Mouse (Mus musculus) MEL (cell line): ENCODE data around the gene Egfl8. TPM values are rescaled to one million over a fixed set of nuclear protein-coding genes. Genes with fewer than 3 reads are reported as not detected.

Source experiments
- DNase-seq: peaks from one replicate; pipeline ENCODE4 v3.0.0; 2011; ENCODE audit warnings: low read depth, low spot score
- H3K27ac ChIP-seq: 2 replicates; pipeline ENCODE4 v1.5.1; 2012; ENCODE audit warnings: low read depth, mild to moderate bottlenecking, control low read depth, low read length, moderate library complexity; ENCODE audit not compliant: control insufficient read depth
- H3K27me3 ChIP-seq, 2 experiments: fragments of 150-350 bp in 1 of 2; sonication (generic) in 1 of 2; 2 replicates each; pipeline ENCODE4 v1.6.1; 2012; ENCODE audit warnings: low read length in 2 of 2, mild to moderate bottlenecking in 2 of 2, improper control_type of control experiment in 1 of 2, moderate library complexity in 1 of 2; ENCODE audit not compliant: insufficient read depth in 2 of 2, control insufficient read depth in 1 of 2
- H3K36me3 ChIP-seq, 2 experiments: 2 replicates each; pipeline ENCODE4 v1.6.1; 2012 to 2014; ENCODE audit warnings: low read length in 2 of 2, improper control_type of control experiment in 1 of 2, inconsistent platforms in 1 of 2, mild to moderate bottlenecking in 1 of 2; ENCODE audit not compliant: insufficient read depth in 2 of 2, control insufficient read depth in 1 of 2
- H3K4me1 ChIP-seq, 2 experiments: fragments of 150-350 bp in 1 of 2; sonication (generic) in 1 of 2; 2 replicates each; pipeline ENCODE4 v1.6.1; 2012; ENCODE audit warnings: low read length in 2 of 2, improper control_type of control experiment in 1 of 2, mild to moderate bottlenecking in 1 of 2; ENCODE audit not compliant: insufficient read depth in 2 of 2, control insufficient read depth in 1 of 2
- H3K4me3 ChIP-seq, 2 experiments: fragments of 150-350 bp in 1 of 2; sonication (generic) in 1 of 2; 2 replicates each; pipeline ENCODE4 v1.5.1; 2012; ENCODE audit warnings: low read depth in 2 of 2, low read length in 2 of 2, mild to moderate bottlenecking in 2 of 2, moderate library complexity in 2 of 2, control low read depth in 1 of 2, improper control_type of control experiment in 1 of 2; ENCODE audit not compliant: control insufficient read depth in 1 of 2, insufficient read depth in 1 of 2
- H3K79me2 ChIP-seq: 2 replicates; pipeline ENCODE4 v1.6.1; 2012; ENCODE audit warnings: mild to moderate bottlenecking, low read length, moderate library complexity; ENCODE audit not compliant: control insufficient read depth, poor library complexity, insufficient read depth
- H3K9ac ChIP-seq: 2 replicates; pipeline ENCODE4 v1.6.1; 2012; ENCODE audit warnings: low read depth, mild to moderate bottlenecking, control low read depth, low read length, moderate library complexity; ENCODE audit not compliant: control insufficient read depth, poor library complexity, severe bottlenecking
- H3K9me3 ChIP-seq: fragments of 150-350 bp; sonication (generic); replicated peaks from 2 replicates; pipeline ENCODE4 v1.6.1; 2012; ENCODE audit warnings: mild to moderate bottlenecking, low read length, improper control_type of control experiment, moderate library complexity; ENCODE audit not compliant: insufficient read depth
- BHLHE40 ChIP-seq: IDR thresholded peaks from 2 replicates; pipeline ENCODE4 v1.6.1; 2012; ENCODE audit warnings: low read depth, mild to moderate bottlenecking, inconsistent platforms, low read length, improper control_type of control experiment, borderline replicate concordance
- CHD2 ChIP-seq: IDR thresholded peaks from 2 replicates; pipeline ENCODE4 v1.6.1; 2011; ENCODE audit warnings: low read length, improper control_type of control experiment
- CTCF ChIP-seq, 3 experiments: IDR thresholded peaks in 2 of 3; conservative IDR thresholded peaks in 1 of 3; 2 replicates each; pipeline ENCODE4 v1.5.1; 2011 to 2012; ENCODE audit warnings: low read length in 3 of 3, low read depth in 2 of 3, mild to moderate bottlenecking in 2 of 3, improper control_type of control experiment in 1 of 3, inconsistent platforms in 1 of 3, mixed read lengths in 1 of 3, moderate library complexity in 1 of 3; ENCODE audit not compliant: control insufficient read depth in 1 of 3, insufficient read depth in 1 of 3, poor library complexity in 1 of 3, severe bottlenecking in 1 of 3
- E2F4 ChIP-seq: IDR thresholded peaks from 2 replicates; pipeline ENCODE4 v1.6.1; 2011; ENCODE audit warnings: low read depth, low read length, improper control_type of control experiment, borderline replicate concordance
- ELF1 ChIP-seq: IDR thresholded peaks from 2 replicates; pipeline ENCODE4 v1.6.1; 2014; ENCODE audit warnings: low read depth, mild to moderate bottlenecking, inconsistent platforms, low read length, improper control_type of control experiment, moderate library complexity
- EP300 ChIP-seq, 2 experiments: IDR thresholded peaks; 2 replicates each; pipeline ENCODE4 v1.6.1; 2011; ENCODE audit warnings: improper control_type of control experiment in 2 of 2, low read length in 2 of 2, low read depth in 1 of 2, mild to moderate bottlenecking in 1 of 2
- GABPA ChIP-seq: IDR thresholded peaks from 2 replicates; pipeline ENCODE4 v1.6.1; 2012; ENCODE audit warnings: low read depth, mild to moderate bottlenecking, inconsistent platforms, low read length, improper control_type of control experiment, moderate library complexity
- GATA1 ChIP-seq: IDR thresholded peaks from 2 replicates; pipeline ENCODE4 v1.6.1; 2011; ENCODE audit warnings: low read depth, low read length, improper control_type of control experiment
- HCFC1 ChIP-seq: IDR thresholded peaks from 2 replicates; pipeline ENCODE4 v1.6.1; 2012; ENCODE audit warnings: low read depth, mild to moderate bottlenecking, inconsistent platforms, low read length, improper control_type of control experiment, moderate library complexity
- JUND ChIP-seq: IDR thresholded peaks from 2 replicates; pipeline ENCODE4 v1.6.1; 2011; ENCODE audit warnings: low read depth, mild to moderate bottlenecking, improper control_type of control experiment, low read length
- MAFK ChIP-seq: IDR thresholded peaks from 2 replicates; pipeline ENCODE4 v1.6.1; 2011; ENCODE audit warnings: low read depth, mild to moderate bottlenecking, low read length, improper control_type of control experiment, borderline replicate concordance
- MAX ChIP-seq: IDR thresholded peaks from 2 replicates; pipeline ENCODE4 v1.6.1; 2011; ENCODE audit warnings: low read length, improper control_type of control experiment
- MEF2A ChIP-seq: IDR thresholded peaks from 2 replicates; pipeline ENCODE4 v1.6.1; 2014; ENCODE audit warnings: low read depth, mild to moderate bottlenecking, inconsistent platforms, low read length, improper control_type of control experiment; ENCODE audit not compliant: poor library complexity, insufficient replicate concordance, severe bottlenecking; ENCODE audit errors: extremely low read depth
- MXI1 ChIP-seq: IDR thresholded peaks from 2 replicates; pipeline ENCODE4 v1.6.1; 2011; ENCODE audit warnings: mild to moderate bottlenecking, low read depth, low read length, improper control_type of control experiment
- MYB ChIP-seq: IDR thresholded peaks from 2 replicates; pipeline ENCODE4 v1.6.1; 2011; ENCODE audit warnings: mild to moderate bottlenecking, low read depth, low read length, improper control_type of control experiment
- NRF1 ChIP-seq: IDR thresholded peaks from 2 replicates; pipeline ENCODE4 v1.6.1; 2014; ENCODE audit warnings: low read depth, mild to moderate bottlenecking, inconsistent platforms, low read length, improper control_type of control experiment, moderate library complexity; ENCODE audit not compliant: poor library complexity, insufficient read depth, severe bottlenecking
- POLR2A ChIP-seq, 2 experiments: IDR thresholded peaks; 2 replicates each; pipeline ENCODE4 v1.6.1; 2011 to 2012; ENCODE audit warnings: low read length in 2 of 2, mild to moderate bottlenecking in 2 of 2, control low read depth in 1 of 2, improper control_type of control experiment in 1 of 2, low read depth in 1 of 2, moderate library complexity in 1 of 2; ENCODE audit not compliant: control insufficient read depth in 1 of 2, insufficient read depth in 1 of 2, poor library complexity in 1 of 2
- POLR2AphosphoS5 ChIP-seq: IDR thresholded peaks from 2 replicates; pipeline ENCODE4 v1.6.1; 2012; ENCODE audit warnings: low read depth, borderline replicate concordance, mild to moderate bottlenecking, inconsistent platforms, low read length, moderate library complexity, mixed read lengths
- RAD21 ChIP-seq: IDR thresholded peaks from 2 replicates; pipeline ENCODE4 v1.6.1; 2011; ENCODE audit warnings: mild to moderate bottlenecking, low read depth, low read length, improper control_type of control experiment
- SIN3A ChIP-seq: IDR thresholded peaks from 2 replicates; pipeline ENCODE4 v1.6.1; 2012; ENCODE audit warnings: low read length, improper control_type of control experiment, inconsistent platforms
- SMC3 ChIP-seq: IDR thresholded peaks from 2 replicates; pipeline ENCODE4 v1.6.1; 2011; ENCODE audit warnings: low read depth, low read length, improper control_type of control experiment
- TAL1 ChIP-seq: IDR thresholded peaks from 2 replicates; pipeline ENCODE4 v1.6.1; 2012; ENCODE audit warnings: mild to moderate bottlenecking, inconsistent platforms, low read length, moderate library complexity, mixed read lengths
- TBP ChIP-seq: IDR thresholded peaks from 2 replicates; pipeline ENCODE4 v1.8.0; 2011; ENCODE audit warnings: low read depth, low read length, improper control_type of control experiment
- UBTF ChIP-seq: IDR thresholded peaks from 2 replicates; pipeline ENCODE4 v1.6.1; 2012; ENCODE audit warnings: low read depth, mild to moderate bottlenecking, inconsistent platforms, low read length, improper control_type of control experiment, moderate library complexity, borderline replicate concordance; ENCODE audit not compliant: insufficient read depth
- USF1 ChIP-seq: IDR thresholded peaks from 2 replicates; pipeline ENCODE4 v1.6.1; 2014; ENCODE audit warnings: low read depth, mild to moderate bottlenecking, inconsistent platforms, low read length, improper control_type of control experiment, moderate library complexity
- ZC3H11A ChIP-seq: IDR thresholded peaks from 2 replicates; pipeline ENCODE4 v1.6.1; 2012; ENCODE audit warnings: low read depth, mild to moderate bottlenecking, inconsistent platforms, low read length, improper control_type of control experiment
- ZMIZ1 ChIP-seq: IDR thresholded peaks from 2 replicates; pipeline ENCODE4 v1.6.1; 2012; ENCODE audit warnings: low read depth, mild to moderate bottlenecking, inconsistent platforms, low read length, improper control_type of control experiment, moderate library complexity
- polyA plus RNA-seq, 2 experiments: library from polyadenylated mRNA; stranded (reverse) in 1 of 2; unstranded in 1 of 2; fragments of >175 nt in 1 of 2; fragments of >200 nt in 1 of 2; gene quantifications; 2 replicates each; pipeline versions ENCODE4 v1.2.1 to v1.2.4; 2012; ENCODE audit warnings: low replicate concordance in 2 of 2, low read depth in 1 of 2; ENCODE audit not compliant: insufficient read length in 2 of 2, insufficient read depth in 1 of 2, missing spikeins in 1 of 2
- total RNA-seq: library from RNA; depleted of rRNA; stranded (reverse); fragments of 300-350 nt; gene quantifications from 2 replicates; pipeline ENCODE4 v1.2.3, GENCODE M21; 2012

Gene Egfl8
- total and polyA plus RNA-seq, 3 experiments, result 0.89 to 1.6 TPM; not detected in 1

DNA sequence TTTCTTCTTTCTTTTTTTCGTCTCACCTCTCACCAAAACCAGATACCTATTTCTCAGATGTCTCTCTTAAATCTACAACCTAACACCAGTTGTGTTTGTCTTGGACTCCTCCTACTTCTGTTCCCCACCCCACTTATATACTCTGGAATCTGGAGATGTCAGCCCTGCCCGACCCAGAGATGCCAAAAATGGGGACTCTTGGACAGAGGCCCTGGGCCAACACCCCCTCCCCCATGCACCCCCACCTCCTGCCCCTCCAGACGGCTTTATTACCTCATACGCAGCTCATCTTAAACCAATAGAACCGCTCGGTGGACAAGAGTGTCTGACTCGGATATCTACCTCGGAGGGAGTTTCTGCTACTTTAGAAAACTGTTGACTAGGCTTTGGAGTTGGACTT lies 19.7 kb downstream of the Egfl8 start:
- DNase-seq, result no peak

DNA sequence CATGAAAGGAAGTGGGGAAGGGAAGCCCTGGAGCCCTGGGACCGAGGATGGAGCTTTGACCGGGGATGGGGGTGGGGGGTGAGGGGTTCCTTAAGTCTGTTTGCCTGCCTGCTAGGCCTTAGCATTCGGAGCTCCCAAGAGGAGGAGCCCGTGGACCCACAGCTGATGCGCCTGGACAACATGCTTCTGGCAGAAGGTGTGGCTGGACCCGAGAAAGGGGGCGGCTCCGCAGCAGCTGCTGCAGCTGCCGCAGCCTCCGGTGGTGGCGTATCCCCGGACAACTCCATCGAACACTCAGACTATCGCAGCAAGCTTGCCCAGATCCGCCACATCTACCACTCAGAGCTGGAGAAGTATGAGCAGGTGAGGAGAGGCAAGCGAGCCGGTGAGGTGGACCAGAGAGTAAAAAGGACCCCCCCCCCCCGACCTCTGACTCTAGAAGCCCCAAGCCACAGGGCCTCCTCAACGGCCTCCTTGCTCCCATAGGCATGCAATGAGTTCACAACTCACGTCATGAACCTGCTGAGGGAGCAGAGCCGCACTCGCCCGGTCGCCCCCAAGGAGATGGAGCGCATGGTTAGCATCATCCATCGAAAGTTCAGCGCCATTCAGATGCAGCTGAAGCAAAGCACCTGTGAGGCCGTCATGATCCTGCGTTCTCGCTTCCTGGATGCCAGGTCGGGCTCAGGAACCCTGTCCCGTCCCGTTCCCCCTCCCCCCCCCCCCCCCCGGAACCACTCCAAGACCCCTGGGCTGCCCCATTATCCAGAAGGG lies 21.8 kb downstream of the Egfl8 start:
- peaks cover 7% of the 10 kb centered on the region for H3K79me2 ChIP-seq
- no peak overlapping the region for H3K9ac ChIP-seq
- no peaks in the 10 kb centered on the region for H3K9me3 ChIP-seq

More for the DNA sequence above, 19.7 kb downstream of the Egfl8 start:
- H3K4me1 ChIP-seq, result peaks cover 3 to 17% of the 10 kb centered on the region in 2 experiments
- H3K27me3 ChIP-seq, result no peaks in the 10 kb centered on the region
- H3K9ac ChIP-seq, result no peak overlapping the region
- H3K4me3 ChIP-seq, result no peak overlapping the region
- no peak for TF ChIP-seq MAFK
- no peak for TF ChIP-seq TAL1
- no peak for TF ChIP-seq ZC3H11A
- no peak for TF ChIP-seq CTCF (IDR thresholded peaks at IDR 0.05 in 2 of 3, conservative IDR thresholded peaks at IDR 0.05 in 1 of 3; ENCODE audit: control insufficient read depth in 1 of 3, insufficient read depth in 1 of 3, low read depth in 2 of 3, low read length in 3 of 3, poor library complexity in 1 of 3, severe bottlenecking in 1 of 3)
- no peak for TF ChIP-seq POLR2AphosphoS5
- TF ChIP-seq E2F4, result no peak
- no peak for TF ChIP-seq ZMIZ1
- TF ChIP-seq BHLHE40, result no peak
- no peak for TF ChIP-seq NRF1
- no peak for TF ChIP-seq ELF1
- TF ChIP-seq RAD21, result no peak
- no peak for TF ChIP-seq EP300 (IDR thresholded peaks at IDR 0.05; ENCODE audit: low read depth in 1 of 2, low read length in 2 of 2)
- TF ChIP-seq CHD2, result no peak
- no peak for TF ChIP-seq SIN3A
- no peak for TF ChIP-seq MAX
- TF ChIP-seq MXI1, result no peak
- TF ChIP-seq JUND, result no peak
- TF ChIP-seq GABPA, result no peak
- no peaks in the 10 kb centered on the region for H3K9me3 ChIP-seq
- peaks cover 7% of the 10 kb centered on the region for H3K79me2 ChIP-seq
- no peak overlapping the region for H3K27ac ChIP-seq
- peaks cover 0 to 8% of the 10 kb centered on the region in 2 experiments; a peak in 3 of 4 replicates for H3K36me3 ChIP-seq

More for the DNA sequence above, 21.8 kb downstream of the Egfl8 start:
- Histone ChIP-seq H3K27ac (no peak overlapping the region), H3K27me3 (no peaks in the 10 kb centered on the region), H3K36me3 (peaks cover 0 to 21% of the 10 kb centered on the region in 2 experiments; a peak in 3 of 4 replicates), H3K4me1 (peaks cover 7 to 34% of the 10 kb centered on the region in 2 experiments), H3K4me3 (no peak overlapping the region)
- DNase-seq, result no peak
- TF ChIP-seq EP300 (IDR thresholded peaks at IDR 0.05; ENCODE audit: low read depth in 1 of 2, low read length in 2 of 2) (no peak), MEF2A (no peak), E2F4 (no peak), HCFC1 (no peak), MAX (no peak), NRF1 (no peak), SMC3 (no peak), GATA1 (no peak), ZC3H11A (no peak), ZMIZ1 (no peak), MYB (no peak), USF1 (no peak), BHLHE40 (no peak), UBTF (no peak), RAD21 (no peak), POLR2A (IDR thresholded peaks at IDR 0.05; ENCODE audit: control insufficient read depth in 1 of 2, insufficient read depth in 1 of 2, low read depth in 1 of 2, low read length in 2 of 2, poor library complexity in 1 of 2) (no peak), CTCF (IDR thresholded peaks at IDR 0.05 in 2 of 3, conservative IDR thresholded peaks at IDR 0.05 in 1 of 3; ENCODE audit: control insufficient read depth in 1 of 3, insufficient read depth in 1 of 3, low read depth in 2 of 3, low read length in 3 of 3, poor library complexity in 1 of 3, severe bottlenecking in 1 of 3) (no peak), MAFK (no peak), TBP (no peak)
